Mouse (Mus musculus): ENCODE results near the gene Zfyve28. TPM values are rescaled to one million over a fixed set of nuclear protein-coding genes. Genes with fewer than 3 reads are reported as not detected.

Gene Zfyve28
- under 1 TPM; 0.36 to 0.64 TPM for total RNA-seq (2021)
- long read RNA-seq, experiment 1: 0 reads
- long read RNA-seq, experiment 2: 0 reads

DNA sequence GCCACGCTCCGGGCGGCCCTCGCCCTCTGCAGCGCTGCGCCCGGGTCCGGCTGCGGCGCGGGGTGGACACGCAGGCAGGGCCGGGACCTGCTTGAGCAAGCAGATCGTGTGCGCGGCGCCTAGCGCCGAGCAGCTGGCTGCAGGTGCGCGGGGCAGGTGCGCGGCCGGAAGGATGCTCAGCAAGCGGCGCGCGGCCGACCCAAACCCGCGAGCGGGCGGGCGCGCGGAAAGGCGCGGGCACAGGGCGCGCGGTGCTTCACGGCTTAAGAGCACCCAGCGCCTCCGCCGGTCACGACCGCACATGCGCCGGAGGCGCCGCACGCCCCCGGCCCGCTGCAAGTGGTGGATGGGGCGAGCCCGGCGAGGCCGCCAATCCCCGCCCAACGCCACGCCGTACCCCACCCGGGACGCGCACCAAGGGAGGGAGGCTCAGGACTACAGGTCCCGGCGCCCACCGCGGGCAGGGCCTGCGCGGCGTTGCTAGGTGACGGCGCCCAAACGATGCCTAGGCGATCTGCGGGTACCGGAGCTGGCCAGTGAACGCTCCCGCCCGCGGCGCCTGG is at the start of gene Zfyve28, which contains the start of gene Cfap99:
TSS of gene Zfyve28 (minus strand) at position 296 of the 563 bp plus-strand sequence.
TSS of gene Cfap99 (plus strand) at position 447 of the 563 bp plus-strand sequence.
- H3K4me3 ChIP-seq: peak within 1 kb of the TSS; percentile 81
- TF ChIP-seq CTCF (IDR thresholded peaks at IDR 0.05): no peak
- H3K27ac ChIP-seq: no peak within 1 kb of the TSS
- intact Hi-C loops (cut with DNase I): no loop called here
- peak; percentile 89 for DNase-seq

GRCm38 (mm10) chr5:34336775-34337450 is 48.7 kb upstream of the Zfyve28 start:
- peak overlapping the region; percentile 99 for H3K4me3 ChIP-seq
- intact Hi-C loops (cut with DNase I): loop anchor here (2.0 to 10.0 kb wide), 2 partner anchors 32 to 178 kb away; partner anchors contain the start of genes Fam193a and Tnip2
- DNase-seq: no peak
- peak overlapping the region; percentile 93 for H3K27ac ChIP-seq
- TF ChIP-seq CTCF (IDR thresholded peaks at IDR 0.05): no peak

- peak; percentile 99 for DNase-seq
- TF ChIP-seq CTCF (IDR thresholded peaks at IDR 0.05): no peak
- H3K27ac ChIP-seq: peak within 1 kb of the TSS; percentile 93
- H3K4me3 ChIP-seq: peak within 1 kb of the TSS; percentile 99
- intact Hi-C loops (cut with DNase I): loop anchor here (2.0 to 10.0 kb wide), 2 partner anchors 33 to 179 kb away; partner anchors contain the start of genes Fam193a and Tnip2
Measured at GRCm38 (mm10) chr5:34336097-34336774, 48.0 kb upstream of the Zfyve28 start, which contains the start of gene Rnf4. TSS of gene Rnf4 (plus strand) at chr5:34336289.

DNA sequence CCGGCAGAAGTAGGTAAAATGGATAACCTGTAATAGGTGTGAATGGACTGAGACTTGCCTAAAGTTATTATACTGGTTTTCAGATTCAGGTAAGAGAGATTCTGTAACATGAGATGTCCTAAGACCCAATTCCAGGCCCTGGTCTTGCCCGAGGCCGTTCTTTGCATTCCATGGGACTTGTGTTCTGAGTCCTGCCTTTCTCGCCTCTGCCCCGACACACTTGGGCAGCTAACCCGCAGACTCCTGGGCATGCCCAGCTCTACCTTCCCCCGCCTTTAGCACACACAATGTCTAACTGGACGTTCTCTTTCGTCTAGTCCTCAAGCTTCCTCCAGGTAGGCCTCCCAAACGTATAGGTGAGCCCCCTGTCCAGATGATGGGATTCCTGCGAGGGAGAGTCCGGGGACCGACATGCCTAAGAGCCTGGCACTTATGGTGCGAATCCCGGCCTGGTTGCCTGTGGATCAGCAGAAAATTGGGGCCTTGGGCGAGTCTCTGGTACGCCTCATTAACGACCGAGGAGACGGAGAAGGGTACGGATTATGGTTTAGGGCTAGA is 47.4 kb upstream of the Zfyve28 start:
- H3K27ac ChIP-seq: peak overlapping the region; percentile 93
- intact Hi-C loops (cut with DNase I): loop anchor here (2.0 to 10.0 kb wide), 2 partner anchors 33 to 179 kb away; partner anchors contain the start of genes Fam193a and Tnip2
- H3K4me3 ChIP-seq: peak overlapping the region; percentile 99
- no peak for DNase-seq
- TF ChIP-seq CTCF (IDR thresholded peaks at IDR 0.05): no peak

DNA sequence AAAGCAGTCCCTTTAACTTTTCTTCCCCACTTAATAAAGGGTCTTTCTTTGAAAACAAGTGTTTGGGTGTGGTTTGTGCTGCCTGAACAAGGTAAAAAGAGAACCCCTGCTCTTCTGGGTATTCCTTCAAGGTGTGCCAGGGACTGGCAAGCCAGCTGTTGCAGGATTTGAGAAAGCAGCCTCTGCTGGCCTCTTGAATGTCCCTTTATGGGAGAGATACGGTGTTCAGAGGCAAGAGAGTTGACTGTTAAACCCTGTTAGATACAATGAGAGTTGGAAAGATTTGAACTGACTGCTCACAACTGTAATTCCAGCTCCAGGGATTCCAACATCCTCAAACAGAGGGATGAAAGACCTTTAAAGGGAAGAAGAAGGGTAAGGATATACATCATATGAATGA is 45.8 kb upstream of the Zfyve28 start:
- no peak for DNase-seq
- no peak overlapping the region for H3K27ac ChIP-seq
- TF ChIP-seq CTCF (IDR thresholded peaks at IDR 0.05): no peak
- no peak overlapping the region for H3K4me3 ChIP-seq
- intact Hi-C loops (cut with DNase I): loop anchor here (10.0 kb wide), 1 partner anchor 181 kb away; the partner anchor contains the start of gene Tnip2

GRCm38 (mm10) chr5:34330136-34330535 is 41.9 kb upstream of the Zfyve28 start:
- DNase-seq: no peak
- no peak overlapping the region for H3K4me3 ChIP-seq

DNA sequence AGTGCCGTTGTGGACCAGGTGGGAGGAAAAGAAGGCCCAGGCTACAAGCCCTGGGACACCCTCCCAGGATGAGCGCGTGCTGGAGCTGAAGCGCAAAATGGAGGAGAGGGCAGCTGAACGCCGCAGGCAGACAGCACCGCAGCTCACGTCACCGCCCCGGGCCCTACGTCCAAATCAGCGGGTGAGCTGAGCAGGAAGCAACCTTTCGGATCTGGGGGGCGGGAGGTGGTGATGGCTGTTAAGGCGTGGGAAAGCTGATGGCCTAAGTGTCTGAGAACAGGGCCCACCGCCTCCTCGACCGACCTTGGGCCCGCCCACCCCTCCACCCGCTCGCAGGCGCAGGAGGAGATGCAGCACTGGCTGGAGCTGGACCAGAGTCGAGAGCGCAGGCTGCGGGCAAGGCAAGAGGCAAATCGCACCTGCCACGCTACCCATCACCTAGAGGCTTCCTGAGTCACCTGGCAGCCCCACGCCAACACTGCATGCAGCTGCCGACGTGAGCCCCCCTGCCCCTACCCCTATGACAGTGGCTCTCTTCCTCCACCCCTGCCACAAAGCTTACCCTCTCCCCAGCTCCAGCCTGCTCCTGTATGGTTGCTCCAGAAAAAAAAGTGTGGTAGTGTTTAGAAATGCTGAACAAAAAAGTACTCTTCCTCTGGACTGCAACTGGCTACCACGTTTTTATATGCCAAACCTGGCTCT is 38.8 kb upstream of the Zfyve28 start:
- peak overlapping the region; percentile 67 for H3K4me3 ChIP-seq
- H3K27ac ChIP-seq: peak overlapping the region; percentile 7; the same call in 1 of the 2 replicates
- DNase-seq: peak; percentile 26
- no peak for TF ChIP-seq CTCF (IDR thresholded peaks at IDR 0.05)
- intact Hi-C loops (cut with DNase I): no loop called here

More at GRCm38 (mm10) chr5:34330136-34330535, 41.9 kb upstream of the Zfyve28 start:
- no peak overlapping the region for H3K27ac ChIP-seq
- intact Hi-C loops (cut with DNase I): loop anchor here (10.0 kb wide), 1 partner anchor 185 kb away; the partner anchor contains the start of gene Tnip2
- no peak for TF ChIP-seq CTCF (IDR thresholded peaks at IDR 0.05)

GRCm38 (mm10) chr5:34326249-34326691 is 38.0 kb upstream of the Zfyve28 start:
- no peak overlapping the region for H3K4me3 ChIP-seq
- no peak for TF ChIP-seq CTCF (IDR thresholded peaks at IDR 0.05)
- H3K27ac ChIP-seq: no peak overlapping the region
- intact Hi-C loops (cut with DNase I): no loop called here
- DNase-seq: no peak

DNA sequence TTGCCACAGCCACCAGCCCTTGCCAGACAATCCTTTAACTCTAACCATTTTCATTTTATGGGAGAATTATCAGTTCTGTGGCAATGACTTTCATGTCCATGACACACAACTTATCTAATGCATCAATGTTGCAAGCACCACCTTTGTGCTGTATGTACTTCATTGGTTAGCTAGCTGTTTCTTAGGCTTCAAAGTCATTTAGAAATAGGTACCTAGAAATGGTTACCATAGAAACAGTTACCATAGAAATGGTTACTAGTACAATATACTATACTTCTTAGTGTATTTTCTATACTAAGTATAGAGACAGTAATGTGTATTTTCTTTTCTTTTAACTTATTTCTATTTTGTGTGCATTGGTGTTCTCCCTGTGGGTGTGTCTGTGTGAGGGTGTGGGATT is 37.0 kb upstream of the Zfyve28 start:
- no peak overlapping the region for H3K27ac ChIP-seq
- H3K4me3 ChIP-seq: no peak overlapping the region
- DNase-seq: no peak
- TF ChIP-seq CTCF (IDR thresholded peaks at IDR 0.05): no peak
- intact Hi-C loops (cut with DNase I): no loop called here

- no peak for TF ChIP-seq CTCF (IDR thresholded peaks at IDR 0.05)
- Histone ChIP-seq H3K4me3 (no peak overlapping the region), H3K27ac (no peak overlapping the region)
- intact Hi-C loops (cut with DNase I): no loop called here
- DNase-seq: no peak
Measured at GRCm38 (mm10) chr5:34321236-34321635, 33.0 kb upstream of the Zfyve28 start.

DNA sequence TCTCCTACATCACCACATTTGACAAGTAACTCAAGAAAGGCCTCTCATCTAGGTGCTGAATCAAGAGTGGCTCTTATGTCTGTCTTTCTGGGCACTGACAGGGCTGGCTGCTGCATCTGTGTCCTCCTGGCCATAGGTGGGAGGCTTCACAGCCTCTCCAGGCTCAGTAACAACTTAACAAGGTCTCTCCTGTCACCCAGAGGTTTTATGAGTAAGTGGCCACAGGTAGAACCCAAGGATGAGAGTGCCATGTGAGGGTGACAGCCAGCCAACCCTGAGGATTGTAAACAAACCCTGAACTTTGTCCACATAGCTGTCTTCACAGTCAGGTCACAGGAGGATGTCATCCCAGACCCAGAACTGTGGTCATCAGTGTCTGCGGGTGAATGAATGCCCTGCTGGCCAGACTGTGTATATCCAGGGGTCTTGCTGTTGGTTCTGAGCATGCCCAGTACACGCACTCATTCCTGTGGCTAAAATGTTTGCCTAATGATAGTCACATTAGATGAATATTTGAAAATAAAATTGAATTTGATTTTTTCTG is 31.3 kb upstream of the Zfyve28 start:
- Histone ChIP-seq H3K27ac (no peak overlapping the region), H3K4me3 (no peak overlapping the region)
- no peak for TF ChIP-seq CTCF (IDR thresholded peaks at IDR 0.05)
- DNase-seq: no peak
- intact Hi-C loops (cut with DNase I): no loop called here
